Mouse (Mus musculus) bone marrow macrophage, adult 2 months (primary cell): ENCODE measurements at regions not wholly inside any gene's neighbourhood (a gene's known extent, or its start where the extent isn't known, plus 50 kb on each side); places are given as distances from the start of the nearest gene placed in this dataset.

Source experiments
- H3K27ac ChIP-seq: 2 replicates; pipeline ENCODE4 v1.5.1; 2012; ENCODE audit warnings: low read depth, low read length; ENCODE audit not compliant: insufficient read depth
- H3K4me1 ChIP-seq: 2 replicates; pipeline ENCODE4 v1.6.1; 2012; ENCODE audit warnings: low read length; ENCODE audit not compliant: control insufficient read depth, insufficient read depth
- H3K4me3 ChIP-seq: 2 replicates; pipeline ENCODE4 v1.5.1; 2012; ENCODE audit warnings: mild to moderate bottlenecking, low read length, moderate library complexity; ENCODE audit not compliant: insufficient read depth
- CTCF ChIP-seq: IDR thresholded peaks from 2 replicates; pipeline ENCODE4 v1.5.1; 2012; ENCODE audit warnings: low read depth, mild to moderate bottlenecking, low read length, moderate library complexity
- POLR2A ChIP-seq: IDR thresholded peaks from 2 replicates; pipeline ENCODE4 v1.6.1; 2012; ENCODE audit warnings: mild to moderate bottlenecking, low read depth, low read length, borderline replicate concordance

GRCm38 (mm10) chr13:37602256-37602655 lies 175.9 kb upstream of the Rreb1 start:
- Histone ChIP-seq H3K4me3 (no peak overlapping the region), H3K4me1 (peaks cover 8% of the 10 kb centered on the region), H3K27ac (no peak overlapping the region)
- no peak for TF ChIP-seq CTCF
- TF ChIP-seq POLR2A: no peak

GRCm38 (mm10) chr13:37603226-37603994 lies 174.8 kb upstream of the Rreb1 start:
- Histone ChIP-seq H3K4me3 (no peak overlapping the region), H3K4me1 (peaks cover 8% of the 10 kb centered on the region), H3K27ac (no peak overlapping the region)
- TF ChIP-seq CTCF (no peak), POLR2A (no peak)

- Histone ChIP-seq H3K4me3 (no peak overlapping the region), H3K27ac (no peak overlapping the region), H3K4me1 (no peaks in the 10 kb centered on the region)
- TF ChIP-seq CTCF: no peak
- no peak for TF ChIP-seq POLR2A
Measured at GRCm38 (mm10) chr13:37606250-37606649, 171.9 kb upstream of the Rreb1 start.

GRCm38 (mm10) chr13:37609085-37609484 lies 169.1 kb upstream of the Rreb1 start:
- Histone ChIP-seq H3K4me3 (no peak overlapping the region), H3K4me1 (no peaks in the 10 kb centered on the region), H3K27ac (no peak overlapping the region)
- TF ChIP-seq POLR2A (no peak), CTCF (no peak)

GRCm38 (mm10) chr13:37611387-37611786 lies 166.8 kb upstream of the Rreb1 start:
- no peaks in the 10 kb centered on the region for H3K4me1 ChIP-seq
- TF ChIP-seq CTCF (no peak), POLR2A (no peak)
- no peak overlapping the region for H3K27ac ChIP-seq
- H3K4me3 ChIP-seq: no peak overlapping the region

- Histone ChIP-seq H3K4me1 (peaks cover 28% of the 10 kb centered on the region), H3K27ac (no peak overlapping the region), H3K4me3 (no peak overlapping the region)
- no peak for TF ChIP-seq POLR2A
- TF ChIP-seq CTCF: no peak
Measured at GRCm38 (mm10) chr13:37617015-37617414, 161.2 kb upstream of the Rreb1 start.

GRCm38 (mm10) chr13:37619841-37620725 lies 158.1 kb upstream of the Rreb1 start:
- peak overlapping the region; percentile 86 for H3K27ac ChIP-seq
- TF ChIP-seq CTCF (no peak), POLR2A (no peak)
- H3K4me3 ChIP-seq: no peak overlapping the region
- peaks cover 35% of the 10 kb centered on the region for H3K4me1 ChIP-seq

GRCm38 (mm10) chr13:37621319-37622050 lies 156.7 kb upstream of the Rreb1 start:
- Histone ChIP-seq H3K4me1 (peaks cover 35% of the 10 kb centered on the region), H3K27ac (no peak overlapping the region), H3K4me3 (no peak overlapping the region)
- TF ChIP-seq POLR2A: no peak
- TF ChIP-seq CTCF: no peak

GRCm38 (mm10) chr13:37622366-37623088 lies 155.7 kb upstream of the Rreb1 start:
- H3K4me3 ChIP-seq: no peak overlapping the region
- no peak overlapping the region for H3K27ac ChIP-seq
- H3K4me1 ChIP-seq: peaks cover 35% of the 10 kb centered on the region
- no peak for TF ChIP-seq POLR2A
- no peak for TF ChIP-seq CTCF
